Mouse (Mus musculus): ENCODE measurements around the gene Izumo1. TPM values are rescaled to one million over a fixed set of nuclear protein-coding genes. Genes with fewer than 3 reads are reported as not detected.

Izumo1 gene
- polyA plus RNA-seq, 1 experiment from 2014 or later, result 0.35 TPM

- no peak overlapping the region for H3K9ac ChIP-seq
- H3K36me3 ChIP-seq, result no peaks in the 10 kb centered on the region
- H3K27me3 ChIP-seq, result no peaks in the 10 kb centered on the region
- ATAC-seq (replicated peaks; ENCODE audit: insufficient number of reproducible peaks, insufficient read depth, low FRiP score, low read depth), result no peak
- no peak overlapping the region for H3K4me3 ChIP-seq
- H3K4me2 ChIP-seq, result no peak overlapping the region
- WGBS, result 79% methylated on average over 14 of the region's 14 CpGs
- H3K9me3 ChIP-seq (replicated peaks), result no peaks in the 10 kb centered on the region; the same call in 1 of the 2 replicates
- no peak overlapping the region for H3K27ac ChIP-seq
- H3K4me1 ChIP-seq (replicated peaks), result peaks cover 7% of the 10 kb centered on the region; the same call in 1 of the 2 replicates
Observed at GRCm38 (mm10) chr7:45667761-45668160, 46.1 kb downstream of the Izumo1 start.

GRCm38 (mm10) chr7:45668921-45669320 lies 47.3 kb downstream of the Izumo1 start:
- Histone ChIP-seq H3K9ac (no peak overlapping the region), H3K9me3 (replicated peaks) (no peaks in the 10 kb centered on the region; the same call in 1 of the 2 replicates), H3K4me2 (no peak overlapping the region), H3K27ac (no peak overlapping the region), H3K4me1 (replicated peaks) (peaks cover 7% of the 10 kb centered on the region; the same call in 1 of the 2 replicates), H3K27me3 (no peaks in the 10 kb centered on the region), H3K4me3 (no peak overlapping the region), H3K36me3 (no peaks in the 10 kb centered on the region)
- 96% methylated on average over 9 of the region's 9 CpGs for WGBS
- ATAC-seq (replicated peaks; ENCODE audit: insufficient number of reproducible peaks, insufficient read depth, low FRiP score, low read depth), result no peak

- H3K9me3 ChIP-seq (replicated peaks), result no peaks in the 10 kb centered on the region
Observed at GRCm38 (mm10) chr7:45677627-45678295, 56.1 kb downstream of the Izumo1 start.

More at GRCm38 (mm10) chr7:45677627-45678295, 56.1 kb downstream of the Izumo1 start:
- H3K36me3 ChIP-seq, result no peaks in the 10 kb centered on the region
- no peak overlapping the region for H3K9ac ChIP-seq
- no peak overlapping the region for H3K4me2 ChIP-seq
- no peak overlapping the region for H3K4me3 ChIP-seq
- H3K27me3 ChIP-seq, result no peaks in the 10 kb centered on the region
- H3K27ac ChIP-seq, result no peak overlapping the region
- ATAC-seq (replicated peaks; ENCODE audit: insufficient number of reproducible peaks, insufficient read depth, low FRiP score, low read depth), result no peak
- 74% methylated on average over 7 of the region's 7 CpGs for WGBS
- H3K4me1 ChIP-seq (replicated peaks), result peaks cover 33% of the 10 kb centered on the region

Other genes with a start within 250 kb of the Izumo1 start
- gene Snrnp70, start 226.1 kb upstream of the Izumo1 start, polyA plus RNA-seq (2015; fragmentation: Nextera tagmentation; extraction: Ambion mirVana), result 123 and 146 TPM in 2 replicates
- gene Kcna7, start 216.2 kb upstream of the Izumo1 start, polyA plus RNA-seq (2015; fragmentation: Nextera tagmentation; extraction: Ambion mirVana), result 0.33 and 0.58 TPM in 2 replicates
- gene Ntf5, start 208.1 kb upstream of the Izumo1 start, polyA plus RNA-seq (2015; fragmentation: Nextera tagmentation; extraction: Ambion mirVana), result 0.81 and 1.6 TPM in 2 replicates
- gene Lhb, start 201.0 kb upstream of the Izumo1 start, polyA plus RNA-seq (2015; fragmentation: Nextera tagmentation; extraction: Ambion mirVana), result not detected in 2 replicates
- 111 and 113 TPM in 2 replicates for gene Gys1, start 187.0 kb upstream of the Izumo1 start, polyA plus RNA-seq (2015; fragmentation: Nextera tagmentation; extraction: Ambion mirVana)
- gene Ruvbl2, start 183.7 kb upstream of the Izumo1 start, polyA plus RNA-seq (2015; fragmentation: Nextera tagmentation; extraction: Ambion mirVana), result 65.0 and 82.1 TPM in 2 replicates
- gene Ftl1, start 161.9 kb upstream of the Izumo1 start, polyA plus RNA-seq (2015; fragmentation: Nextera tagmentation; extraction: Ambion mirVana), result 3,328 and 3,965 TPM in 2 replicates
- 107 and 112 TPM in 2 replicates for gene Bax, start 154.9 kb upstream of the Izumo1 start, polyA plus RNA-seq (2015; fragmentation: Nextera tagmentation; extraction: Ambion mirVana)
- gene Tulp2, start 139.9 kb upstream of the Izumo1 start, polyA plus RNA-seq (2015; fragmentation: Nextera tagmentation; extraction: Ambion mirVana), result 0.28 and 1.3 TPM in 2 replicates
- not detected in 2 replicates for gene Gm45808, start 135.0 kb upstream of the Izumo1 start, polyA plus RNA-seq (2015; fragmentation: Nextera tagmentation; extraction: Ambion mirVana)
- 4.0 and 4.1 TPM in 2 replicates for gene Dhdh, start 133.0 kb upstream of the Izumo1 start, polyA plus RNA-seq (2015; fragmentation: Nextera tagmentation; extraction: Ambion mirVana)
- gene Nucb1, start 111.4 kb upstream of the Izumo1 start, polyA plus RNA-seq (2015; fragmentation: Nextera tagmentation; extraction: Ambion mirVana), result 144 and 177 TPM in 2 replicates
- 25.3 and 37.6 TPM in 2 replicates for gene Ppp1r15a, start 95.5 kb upstream of the Izumo1 start, polyA plus RNA-seq (2015; fragmentation: Nextera tagmentation; extraction: Ambion mirVana)
- 1.0 and 2.6 TPM in 2 replicates for gene Plekha4, start 95.5 kb upstream of the Izumo1 start, polyA plus RNA-seq (2015; fragmentation: Nextera tagmentation; extraction: Ambion mirVana)
- gene Hsd17b14, start 66.9 kb upstream of the Izumo1 start, polyA plus RNA-seq (2015; fragmentation: Nextera tagmentation; extraction: Ambion mirVana), result 0.24 and 0.82 TPM in 2 replicates
- gene Bcat2, start 51.7 kb upstream of the Izumo1 start, polyA plus RNA-seq (2015; fragmentation: Nextera tagmentation; extraction: Ambion mirVana), result 79.4 and 84.5 TPM in 2 replicates
- 0.13 and 1.2 TPM in 2 replicates for gene Fgf21, start 6.3 kb upstream of the Izumo1 start, polyA plus RNA-seq (2015; fragmentation: Nextera tagmentation; extraction: Ambion mirVana)
- gene Fut1, start 4.5 kb upstream of the Izumo1 start, polyA plus RNA-seq (2015; fragmentation: Nextera tagmentation; extraction: Ambion mirVana), result 0.15 and 0.66 TPM in 2 replicates
- 19.6 and 23.4 TPM in 2 replicates for gene Rasip1, start 5.7 kb downstream of the Izumo1 start, polyA plus RNA-seq (2015; fragmentation: Nextera tagmentation; extraction: Ambion mirVana)
- 7.3 and 7.4 TPM in 2 replicates for gene Mamstr, start 18.2 kb downstream of the Izumo1 start, polyA plus RNA-seq (2015; fragmentation: Nextera tagmentation; extraction: Ambion mirVana)
- gene Fut2, start 44.6 kb downstream of the Izumo1 start, polyA plus RNA-seq (2015; fragmentation: Nextera tagmentation; extraction: Ambion mirVana), result 1.5 and 1.6 TPM in 2 replicates
- gene Ntn5, start 62.2 kb downstream of the Izumo1 start, polyA plus RNA-seq (2015; fragmentation: Nextera tagmentation; extraction: Ambion mirVana), result 0.14 TPM in 1 of 2 replicates, not detected in the other
- 0.13 and 0.34 TPM in 2 replicates for gene Sec1, start 72.6 kb downstream of the Izumo1 start, polyA plus RNA-seq (2015; fragmentation: Nextera tagmentation; extraction: Ambion mirVana)
- gene Car11, start 78.0 kb downstream of the Izumo1 start, polyA plus RNA-seq (2015; fragmentation: Nextera tagmentation; extraction: Ambion mirVana), result 5.1 and 6.0 TPM in 2 replicates
- gene Dbp, start 83.3 kb downstream of the Izumo1 start, polyA plus RNA-seq (2015; fragmentation: Nextera tagmentation; extraction: Ambion mirVana), result 3.0 and 4.3 TPM in 2 replicates
- gene Rpl18, start 93.6 kb downstream of the Izumo1 start, polyA plus RNA-seq (2015; fragmentation: Nextera tagmentation; extraction: Ambion mirVana), result 540 and 572 TPM in 2 replicates
- gene Sphk2, start 96.2 kb downstream of the Izumo1 start, polyA plus RNA-seq (2015; fragmentation: Nextera tagmentation; extraction: Ambion mirVana), result 13.7 and 21.0 TPM in 2 replicates
- 0.25 and 0.65 TPM in 2 replicates for gene Fam83e, start 99.4 kb downstream of the Izumo1 start, polyA plus RNA-seq (2015; fragmentation: Nextera tagmentation; extraction: Ambion mirVana)
- not detected in 2 replicates for gene Spaca4, start 104.0 kb downstream of the Izumo1 start, polyA plus RNA-seq (2015; fragmentation: Nextera tagmentation; extraction: Ambion mirVana)
- 0.53 TPM in 1 of 2 replicates, not detected in the other for gene Lmtk3, start 161.9 kb downstream of the Izumo1 start, polyA plus RNA-seq (2015; fragmentation: Nextera tagmentation; extraction: Ambion mirVana)
- gene Sult2b1, start 162.9 kb downstream of the Izumo1 start, polyA plus RNA-seq (2015; fragmentation: Nextera tagmentation; extraction: Ambion mirVana), result 0.21 and 1.1 TPM in 2 replicates
- gene Cyth2, start 192.8 kb downstream of the Izumo1 start, polyA plus RNA-seq (2015; fragmentation: Nextera tagmentation; extraction: Ambion mirVana), result 92.2 and 101 TPM in 2 replicates
- 0.37 and 0.44 TPM in 2 replicates for gene Kcnj14, start 203.0 kb downstream of the Izumo1 start, polyA plus RNA-seq (2015; fragmentation: Nextera tagmentation; extraction: Ambion mirVana)
- 29.1 and 38.8 TPM in 2 replicates for gene Grwd1, start 209.1 kb downstream of the Izumo1 start, polyA plus RNA-seq (2015; fragmentation: Nextera tagmentation; extraction: Ambion mirVana)